Mouse (Mus musculus): ENCODE data around the gene Slc29a4.

DNA sequence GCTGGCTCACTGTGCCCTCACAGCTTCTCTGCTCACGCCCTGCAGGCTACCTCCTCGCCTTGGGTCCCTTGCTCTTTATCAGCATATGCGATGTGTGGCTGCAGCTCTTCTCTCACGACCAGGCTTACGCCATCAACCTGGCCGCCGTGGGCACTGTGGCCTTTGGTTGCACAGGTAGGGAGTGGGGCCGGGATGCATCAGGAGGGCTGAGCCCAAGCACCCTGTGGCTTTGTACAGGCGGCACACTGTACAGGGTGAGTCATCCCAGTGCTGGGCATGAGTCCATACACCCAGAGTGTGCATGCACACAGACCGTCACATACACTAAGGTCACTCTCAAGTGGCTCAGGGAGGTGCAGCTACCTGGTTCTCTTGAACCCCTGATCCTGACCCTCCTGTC, 21.7 kb downstream of the Slc29a4 start:
- TF ChIP-seq CTCF (IDR thresholded peaks at IDR 0.05; ENCODE audit: low read depth, low read length) (no peak), POLR2A (IDR thresholded peaks at IDR 0.05; ENCODE audit: extremely low read depth, insufficient read depth, low read length) (no peak)

Measured in liver, adult 2 months (tissue).